In the genomic region with DNA sequence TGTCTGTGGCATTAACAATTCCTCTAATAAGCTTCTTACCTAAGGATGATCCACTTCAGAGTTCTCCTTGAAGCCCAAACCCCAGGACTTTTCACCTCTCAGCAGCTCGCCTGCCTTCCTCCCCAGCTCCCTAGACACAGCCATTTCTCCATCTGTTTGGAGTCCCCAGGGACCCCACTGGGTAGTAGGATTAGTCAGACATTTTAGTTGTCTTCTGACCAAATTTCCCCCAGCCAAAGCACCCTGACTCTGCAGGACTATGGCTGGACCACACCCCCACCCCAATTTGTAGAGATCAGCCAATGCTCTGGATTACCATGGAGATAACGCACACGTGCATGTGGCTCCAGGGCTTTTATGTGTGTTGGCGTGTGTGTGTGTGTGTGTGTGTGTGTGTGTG, we compare ENCODE assay signal across 20 mouse cellular contexts.
"Had no signal": no experiment of that assay in that cellular context is flagged by ENCODE, and none has a peak within 500 bp of the region (broad histone marks: within the 10 kb centered on the region; RNA-seq: fewer than 3 reads in every experiment).

No protein-coding gene starts in this region.

- H3K27ac ChIP-seq: limb, embryonic 12.5 days; limb, embryonic 15.5 days; liver, embryonic 14.5 days; macrophage; midbrain, embryonic 12.5 days; midbrain, embryonic 15.5 days; neural tube, embryonic 13.5 days; stomach, embryonic 15.5 days had no signal

- H3K36me3 ChIP-seq: limb, embryonic 12.5 days; limb, embryonic 15.5 days; midbrain, embryonic 12.5 days; midbrain, embryonic 15.5 days; neural tube, embryonic 13.5 days; stomach, embryonic 15.5 days had no signal

- H3K4me3 ChIP-seq: limb, embryonic 12.5 days; limb, embryonic 15.5 days; midbrain, embryonic 12.5 days; midbrain, embryonic 15.5 days; myocyte; neural tube, embryonic 13.5 days; stomach, embryonic 15.5 days had no signal

- H3K4me2 ChIP-seq: limb, embryonic 12.5 days; limb, embryonic 15.5 days; liver, embryonic 11.5 days; lung, embryonic 14.5 days; midbrain, embryonic 12.5 days; midbrain, embryonic 15.5 days; neural tube, embryonic 13.5 days; stomach, embryonic 15.5 days had no signal

- DNase-seq: kidney, adult 9 months; kidney, postnatal 14 days; kidney, postnatal 4 days; left cerebral cortex, postnatal 4 days; liver, postnatal 0 days; lung, embryonic 14.5 days; right cerebral cortex, postnatal 25 days; spleen, adult 18-20 months; thymus, postnatal 25 days had no signal

- H3K9me3 ChIP-seq: limb, embryonic 12.5 days; limb, embryonic 15.5 days; midbrain, embryonic 12.5 days; midbrain, embryonic 15.5 days; neural tube, embryonic 13.5 days; stomach, embryonic 15.5 days had no signal

- H3K9ac ChIP-seq: limb, embryonic 12.5 days; limb, embryonic 15.5 days; liver, embryonic 14.5 days; liver, postnatal 0 days; lung, embryonic 14.5 days; midbrain, embryonic 12.5 days; midbrain, embryonic 15.5 days; neural tube, embryonic 13.5 days; stomach, embryonic 15.5 days had no signal

- ATAC-seq: liver, postnatal 0 days; lung, postnatal 0 days; midbrain, embryonic 15.5 days had no signal

- H3K27me3 ChIP-seq: limb, embryonic 15.5 days; midbrain, embryonic 15.5 days; neural tube, embryonic 13.5 days; stomach, embryonic 15.5 days had no signal
